Mouse (Mus musculus): Measurements from ENCODE around the gene Tmem262. TPM values are rescaled to one million over a fixed set of nuclear protein-coding genes. Genes with fewer than 3 reads are reported as not detected.
A peak's percentile ranks its signal among the peaks of the same experiment; 100 is the strongest.

The Tmem262 gene
- polyA plus RNA-seq, 1 experiment from 2014 or later = not detected

DNA sequence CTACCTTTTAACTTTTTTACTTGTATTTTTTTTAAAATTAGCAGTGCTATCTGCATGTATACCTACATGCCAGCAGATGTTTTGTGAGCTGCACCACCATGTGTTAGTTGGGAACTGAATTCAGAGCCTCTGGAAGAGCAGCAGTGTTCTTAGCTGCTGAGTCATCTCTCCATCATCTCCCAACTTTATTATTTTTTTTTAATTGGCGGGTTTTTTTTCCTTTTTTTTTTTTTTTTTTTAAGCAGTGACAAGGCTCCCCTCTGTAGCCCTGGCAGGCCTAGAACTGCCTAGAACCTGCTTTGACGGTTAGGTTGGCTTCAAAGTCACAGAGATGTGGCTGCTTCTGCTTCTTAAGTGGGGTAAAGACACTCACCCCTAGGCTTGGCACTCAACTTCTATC lies 45.1 kb downstream of the Tmem262 start:
- Histone ChIP-seq H3K36me3 (ENCODE audit: control insufficient read depth, insufficient read depth, low read length) (no peaks in the 10 kb centered on the region), H3K4me2 (no peak overlapping the region), H3K27me3 (ENCODE audit: control insufficient read depth, insufficient read depth, low read length) (no peaks in the 10 kb centered on the region), H3K9me3 (ENCODE audit: control insufficient read depth, low read length) (no peaks in the 10 kb centered on the region), H3K27ac (ENCODE audit: low read depth, low read length) (no peak overlapping the region), H3K4me3 (ENCODE audit: low read depth, low read length) (no peak overlapping the region), H3K9ac (ENCODE audit: low read length) (no peak overlapping the region), H3K4me1 (ENCODE audit: control insufficient read depth, insufficient read depth, low read length) (peaks cover 2% of the 10 kb centered on the region; the same call in 1 of the 2 replicates)
- 72% methylated on average over 2 of the region's 2 CpGs for WGBS
- DNase-seq (ENCODE audit: low spot score, missing footprints) (peak; percentile 78), ATAC-seq (ENCODE audit: low FRiP score) (no peak)

DNA sequence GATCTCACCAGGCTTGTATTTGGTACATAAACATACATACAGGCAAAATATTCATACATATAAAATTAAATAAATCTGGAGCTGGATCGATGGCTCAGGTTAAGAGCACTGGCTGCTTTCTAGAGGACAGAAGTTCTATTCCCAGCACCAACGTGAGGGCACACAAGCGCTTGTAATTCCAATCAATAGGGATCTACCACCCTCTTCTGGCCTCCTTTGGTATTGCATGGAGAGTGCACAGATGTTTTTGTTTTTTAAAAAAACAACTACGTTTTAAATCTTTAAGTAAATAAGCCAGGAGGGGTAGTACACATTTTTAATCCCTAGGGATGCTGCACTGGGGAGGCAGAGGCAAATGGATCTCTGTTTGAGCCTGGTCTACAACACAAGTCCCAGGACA lies 46.5 kb downstream of the Tmem262 start:
- WGBS = 24% methylated on average over 4 of the region's 4 CpGs

DNA sequence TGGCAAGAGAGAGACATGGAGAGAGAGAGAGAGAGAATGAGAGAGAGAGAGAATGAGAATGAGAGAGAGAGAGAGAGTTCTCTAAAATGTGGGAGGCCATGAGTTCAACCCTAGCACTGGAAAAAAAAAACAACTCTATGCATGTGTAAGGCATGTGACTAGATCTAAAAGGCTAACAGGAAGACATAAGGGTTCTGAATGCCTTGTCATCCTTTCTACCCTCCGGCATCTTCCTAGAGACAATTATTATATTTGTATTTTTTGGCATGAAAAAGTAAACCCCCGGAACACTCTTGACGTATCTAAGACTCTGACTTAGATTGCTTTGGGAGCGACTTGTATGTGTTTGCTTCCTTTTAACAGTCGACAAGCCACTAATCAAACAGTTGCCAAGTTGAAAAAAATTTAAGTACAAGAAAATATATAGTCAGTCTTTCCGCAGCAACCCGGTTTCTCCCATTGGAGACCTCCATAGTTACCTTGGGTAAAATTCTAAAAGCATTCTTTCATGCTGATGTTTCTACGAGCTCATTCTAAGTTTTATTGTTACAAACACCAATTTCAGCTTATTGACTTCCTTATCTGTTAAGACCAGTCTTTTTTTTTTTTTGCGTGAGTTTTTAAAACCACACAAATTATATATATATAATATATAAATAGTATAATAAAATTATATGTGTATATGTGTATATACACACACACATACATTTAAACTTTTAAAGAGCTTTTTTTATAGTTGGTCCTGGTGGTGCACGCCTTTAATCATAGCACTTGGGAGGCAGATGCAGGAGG lies 47.2 kb downstream of the Tmem262 start:
- peak; percentile 81 for DNase-seq (ENCODE audit: low spot score, missing footprints)
- Histone ChIP-seq H3K27ac (ENCODE audit: low read depth, low read length) (no peak overlapping the region), H3K4me3 (ENCODE audit: low read depth, low read length) (peak overlapping the region; percentile 44), H3K36me3 (ENCODE audit: control insufficient read depth, insufficient read depth, low read length) (no peaks in the 10 kb centered on the region), H3K9ac (ENCODE audit: low read length) (peak overlapping the region; percentile 64; the same call in 1 of the 2 replicates), H3K4me2 (peak overlapping the region; percentile 66), H3K4me1 (ENCODE audit: control insufficient read depth, insufficient read depth, low read length) (peaks cover 2% of the 10 kb centered on the region; the same call in 1 of the 2 replicates), H3K27me3 (ENCODE audit: control insufficient read depth, insufficient read depth, low read length) (no peaks in the 10 kb centered on the region), H3K9me3 (ENCODE audit: control insufficient read depth, low read length) (no peaks in the 10 kb centered on the region)
- ATAC-seq (ENCODE audit: low FRiP score) = no peak
- 75% methylated on average over 10 of the region's 10 CpGs for WGBS

More for the DNA sequence above, 46.5 kb downstream of the Tmem262 start:
- DNase-seq (ENCODE audit: low spot score, missing footprints) (peak; percentile 95), ATAC-seq (ENCODE audit: low FRiP score) (no peak)
- no peak overlapping the region for H3K27ac ChIP-seq (ENCODE audit: low read depth, low read length)
- no peak overlapping the region for H3K4me2 ChIP-seq
- H3K27me3 ChIP-seq (ENCODE audit: control insufficient read depth, insufficient read depth, low read length) = no peaks in the 10 kb centered on the region
- no peaks in the 10 kb centered on the region for H3K9me3 ChIP-seq (ENCODE audit: control insufficient read depth, low read length)
- no peak overlapping the region for H3K9ac ChIP-seq (ENCODE audit: low read length)
- H3K36me3 ChIP-seq (ENCODE audit: control insufficient read depth, insufficient read depth, low read length) = no peaks in the 10 kb centered on the region
- no peak overlapping the region for H3K4me3 ChIP-seq (ENCODE audit: low read depth, low read length)
- H3K4me1 ChIP-seq (ENCODE audit: control insufficient read depth, insufficient read depth, low read length) = peaks cover 2% of the 10 kb centered on the region; the same call in 1 of the 2 replicates

GRCm38 (mm10) chr19:6127760-6128341 lies 48.0 kb downstream of the Tmem262 start, which contains the start of gene Snx15:
Gene Snx15 (minus strand): TSS chr19:6128304.
- Histone ChIP-seq H3K27me3 (ENCODE audit: control insufficient read depth, insufficient read depth, low read length) (no peaks in the 10 kb centered on the region), H3K4me2 (peak within 1 kb of the TSS; percentile 66), H3K9me3 (ENCODE audit: control insufficient read depth, low read length) (no peaks in the 10 kb centered on the region), H3K9ac (ENCODE audit: low read length) (peak within 1 kb of the TSS; percentile 64), H3K27ac (ENCODE audit: low read depth, low read length) (peak within 1 kb of the TSS; percentile 68), H3K4me3 (ENCODE audit: low read depth, low read length) (peak within 1 kb of the TSS; percentile 44), H3K4me1 (ENCODE audit: control insufficient read depth, insufficient read depth, low read length) (peaks cover 2% of the 10 kb centered on the region; the same call in 1 of the 2 replicates), H3K36me3 (ENCODE audit: control insufficient read depth, insufficient read depth, low read length) (no peaks in the 10 kb centered on the region)
- under 1% methylated on average over 32 of the region's 32 CpGs for WGBS
- DNase-seq (ENCODE audit: low spot score, missing footprints) (peak; percentile 98), ATAC-seq (ENCODE audit: low FRiP score) (peak; percentile 91)

Small RNA genes lying within 50 kb of the gene (microRNA-seq; reads per million reads assigned to microRNA genes)
- gene Mir6988 = 1.9 reads per million, percentile 3 among the genes with 10 or more reads in this experiment

Other genes starting within 250 kb of the Tmem262 start
- gene Frmd8, start 204.8 kb upstream of the Tmem262 start, polyA plus RNA-seq (2014; fragmentation: Nextera tagmentation; extraction: Ambion mirVana) = 11.5 and 14.0 TPM in 2 replicates
- 1.1 and 1.8 TPM in 2 replicates for gene Slc25a45, start 202.2 kb upstream of the Tmem262 start, polyA plus RNA-seq (2014; fragmentation: Nextera tagmentation; extraction: Ambion mirVana)
- 7.3 and 8.3 TPM in 2 replicates for gene Tigd3, start 185.9 kb upstream of the Tmem262 start, polyA plus RNA-seq (2014; fragmentation: Nextera tagmentation; extraction: Ambion mirVana)
- 200 and 203 TPM in 2 replicates for gene Dpf2, start 167.0 kb upstream of the Tmem262 start, polyA plus RNA-seq (2014; fragmentation: Nextera tagmentation; extraction: Ambion mirVana)
- 2.2 and 2.5 TPM in 2 replicates for gene Cdc42ep2, start 155.2 kb upstream of the Tmem262 start, polyA plus RNA-seq (2014; fragmentation: Nextera tagmentation; extraction: Ambion mirVana)
- gene Pola2, start 115.8 kb upstream of the Tmem262 start, polyA plus RNA-seq (2014; fragmentation: Nextera tagmentation; extraction: Ambion mirVana) = 74.4 and 82.7 TPM in 2 replicates
- gene Slc22a20, start 93.9 kb upstream of the Tmem262 start, polyA plus RNA-seq (2014; fragmentation: Nextera tagmentation; extraction: Ambion mirVana) = not detected in 2 replicates
- gene Capn1, start 64.1 kb upstream of the Tmem262 start, polyA plus RNA-seq (2014; fragmentation: Nextera tagmentation; extraction: Ambion mirVana) = 3.9 and 4.0 TPM in 2 replicates
- 18.6 and 23.1 TPM in 2 replicates for gene Syvn1, start 33.5 kb upstream of the Tmem262 start, polyA plus RNA-seq (2014; fragmentation: Nextera tagmentation; extraction: Ambion mirVana)
- gene Mrpl49, start 22.2 kb upstream of the Tmem262 start, polyA plus RNA-seq (2014; fragmentation: Nextera tagmentation; extraction: Ambion mirVana) = 88.0 and 92.5 TPM in 2 replicates
- gene Fau, start 22.2 kb upstream of the Tmem262 start, polyA plus RNA-seq (2014; fragmentation: Nextera tagmentation; extraction: Ambion mirVana) = 717 and 781 TPM in 2 replicates
- 39.5 and 40.0 TPM in 2 replicates for gene Znhit2, start 18.8 kb upstream of the Tmem262 start, polyA plus RNA-seq (2014; fragmentation: Nextera tagmentation; extraction: Ambion mirVana)
- 35.7 and 39.6 TPM in 2 replicates for gene Tm7sf2, start 11.7 kb upstream of the Tmem262 start, polyA plus RNA-seq (2014; fragmentation: Nextera tagmentation; extraction: Ambion mirVana)
- gene Vps51, start 2.8 kb upstream of the Tmem262 start, polyA plus RNA-seq (2014; fragmentation: Nextera tagmentation; extraction: Ambion mirVana) = 37.4 and 48.3 TPM in 2 replicates
- gene Gm28374, start 2.2 kb downstream of the Tmem262 start, polyA plus RNA-seq (2014; fragmentation: Nextera tagmentation; extraction: Ambion mirVana) = 2.0 and 2.2 TPM in 2 replicates
- 63.4 and 63.5 TPM in 2 replicates for gene Zfpl1, start 4.9 kb downstream of the Tmem262 start, polyA plus RNA-seq (2014; fragmentation: Nextera tagmentation; extraction: Ambion mirVana)
- gene Cdca5, start 5.0 kb downstream of the Tmem262 start, polyA plus RNA-seq (2014; fragmentation: Nextera tagmentation; extraction: Ambion mirVana) = 61.2 and 66.3 TPM in 2 replicates
- 0.27 and 0.40 TPM in 2 replicates for gene AC131692.1, start 14.4 kb downstream of the Tmem262 start, polyA plus RNA-seq (2014; fragmentation: Nextera tagmentation; extraction: Ambion mirVana)
- gene Naaladl1, start 25.7 kb downstream of the Tmem262 start, polyA plus RNA-seq (2014; fragmentation: Nextera tagmentation; extraction: Ambion mirVana) = 0.37 and 0.46 TPM in 2 replicates
- 55.3 and 60.0 TPM in 2 replicates for gene Sac3d1, start 38.6 kb downstream of the Tmem262 start, polyA plus RNA-seq (2014; fragmentation: Nextera tagmentation; extraction: Ambion mirVana)
- 23.8 and 26.1 TPM in 2 replicates for gene Snx15, start 48.3 kb downstream of the Tmem262 start, polyA plus RNA-seq (2014; fragmentation: Nextera tagmentation; extraction: Ambion mirVana)
- not detected in 2 replicates for gene Batf2, start 61.0 kb downstream of the Tmem262 start, polyA plus RNA-seq (2014; fragmentation: Nextera tagmentation; extraction: Ambion mirVana)
- 75.6 and 86.1 TPM in 2 replicates for gene Arl2, start 61.5 kb downstream of the Tmem262 start, polyA plus RNA-seq (2014; fragmentation: Nextera tagmentation; extraction: Ambion mirVana)
- gene Majin, start 104.4 kb downstream of the Tmem262 start, polyA plus RNA-seq (2014; fragmentation: Nextera tagmentation; extraction: Ambion mirVana) = not detected in 2 replicates
- gene Gpha2, start 146.3 kb downstream of the Tmem262 start, polyA plus RNA-seq (2014; fragmentation: Nextera tagmentation; extraction: Ambion mirVana) = 0.39 and 0.40 TPM in 2 replicates
- gene Ppp2r5b, start 155.8 kb downstream of the Tmem262 start, polyA plus RNA-seq (2014; fragmentation: Nextera tagmentation; extraction: Ambion mirVana) = 39.1 and 41.0 TPM in 2 replicates
- 7.1 and 8.1 TPM in 2 replicates for gene Atg2a, start 161.6 kb downstream of the Tmem262 start, polyA plus RNA-seq (2014; fragmentation: Nextera tagmentation; extraction: Ambion mirVana)
- gene Ehd1, start 196.7 kb downstream of the Tmem262 start, polyA plus RNA-seq (2014; fragmentation: Nextera tagmentation; extraction: Ambion mirVana) = 64.1 and 68.2 TPM in 2 replicates
- gene Cdc42bpg, start 226.4 kb downstream of the Tmem262 start, polyA plus RNA-seq (2014; fragmentation: Nextera tagmentation; extraction: Ambion mirVana) = 0.23 and 0.42 TPM in 2 replicates

Measured in midbrain, embryonic 11.5 days (tissue).